Mouse (Mus musculus) lung, postnatal 0 days (tissue): Measurements from ENCODE around the gene Atp2a2.

Experiments
- CTCF ChIP-seq: IDR thresholded peaks from 2 replicates; pipeline ENCODE4 v1.5.1; 2016; ENCODE audit warnings: antibody characterized with exemption, mild to moderate bottlenecking
- EP300 ChIP-seq: IDR thresholded peaks from 2 replicates; pipeline ENCODE4 v1.6.1; 2016; ENCODE audit warnings: antibody characterized with exemption, mild to moderate bottlenecking, control low read depth

DNA sequence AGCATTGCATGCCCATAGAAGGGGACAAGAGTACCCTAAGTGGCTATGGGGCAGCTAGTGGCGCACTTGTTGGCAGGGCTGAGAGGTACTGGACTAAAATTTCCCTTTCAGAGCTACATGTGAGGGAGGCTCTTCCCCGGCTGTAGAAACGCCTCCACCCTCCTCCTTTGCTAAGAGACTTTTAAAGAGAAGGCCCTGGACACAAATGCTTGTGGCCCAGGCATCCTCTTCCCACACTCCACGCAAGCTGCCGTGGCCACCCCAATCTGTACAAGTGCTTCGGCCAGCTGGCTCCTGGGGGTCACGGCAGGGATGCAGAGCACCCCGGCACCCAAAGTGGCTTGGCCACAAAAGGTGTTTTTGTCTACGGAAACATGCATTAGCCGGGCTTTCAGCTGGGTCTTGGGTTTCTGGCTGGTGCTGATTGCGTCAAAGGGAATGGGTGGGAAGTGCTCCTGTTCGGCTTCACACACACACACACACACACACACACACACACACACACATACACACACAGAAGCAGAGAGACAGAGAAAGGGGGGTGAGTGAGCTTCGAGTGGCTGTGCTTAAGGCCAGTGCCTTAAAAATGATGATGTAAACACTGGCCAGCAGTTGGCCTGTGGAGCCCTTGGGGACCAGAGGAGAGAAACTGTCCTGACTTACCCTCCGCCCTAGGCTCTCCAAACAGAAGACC lies 23.4 kb upstream of the Atp2a2 start:
- TF ChIP-seq CTCF, result no peak
- no peak for TF ChIP-seq EP300
